Mouse (Mus musculus): Measurements from ENCODE around the gene Flvcr2.

The Flvcr2 gene

GRCm38 (mm10) chr12:85745827-85746695 lies at the start of gene Flvcr2:
TSS of gene Flvcr2 (plus strand) at chr12:85746539.
- no peak for TF ChIP-seq GATA4 (IDR thresholded peaks at IDR 0.05; ENCODE audit: insufficient replicate concordance, low read length)

GRCm38 (mm10) chr12:85700191-85700841 lies 46.0 kb upstream of the Flvcr2 start:
- no peak for TF ChIP-seq GATA4 (IDR thresholded peaks at IDR 0.05; ENCODE audit: insufficient replicate concordance, low read length)

GRCm38 (mm10) chr12:85700842-85701223 lies 45.5 kb upstream of the Flvcr2 start:
- TF ChIP-seq GATA4 (IDR thresholded peaks at IDR 0.05; ENCODE audit: insufficient replicate concordance, low read length), result no peak

- TF ChIP-seq GATA4 (IDR thresholded peaks at IDR 0.05; ENCODE audit: insufficient replicate concordance, low read length), result no peak
Measured at GRCm38 (mm10) chr12:85702166-85703055, 43.9 kb upstream of the Flvcr2 start.

- no peak for TF ChIP-seq GATA4 (IDR thresholded peaks at IDR 0.05; ENCODE audit: insufficient replicate concordance, low read length)
Measured at GRCm38 (mm10) chr12:85703507-85703906, 42.8 kb upstream of the Flvcr2 start.

- no peak for TF ChIP-seq GATA4 (IDR thresholded peaks at IDR 0.05; ENCODE audit: insufficient replicate concordance, low read length)
Measured at GRCm38 (mm10) chr12:85704566-85704965, 41.8 kb upstream of the Flvcr2 start.

- no peak for TF ChIP-seq GATA4 (IDR thresholded peaks at IDR 0.05; ENCODE audit: insufficient replicate concordance, low read length)
Measured at GRCm38 (mm10) chr12:85705002-85705830, 41.1 kb upstream of the Flvcr2 start.

- TF ChIP-seq GATA4 (IDR thresholded peaks at IDR 0.05; ENCODE audit: insufficient replicate concordance, low read length), result no peak
Measured at GRCm38 (mm10) chr12:85705831-85706530, 40.4 kb upstream of the Flvcr2 start.

GRCm38 (mm10) chr12:85706906-85707305 lies 39.4 kb upstream of the Flvcr2 start:
- TF ChIP-seq GATA4 (IDR thresholded peaks at IDR 0.05; ENCODE audit: insufficient replicate concordance, low read length), result no peak

GRCm38 (mm10) chr12:85707391-85707790 lies 38.9 kb upstream of the Flvcr2 start:
- no peak for TF ChIP-seq GATA4 (IDR thresholded peaks at IDR 0.05; ENCODE audit: insufficient replicate concordance, low read length)

- no peak for TF ChIP-seq GATA4 (IDR thresholded peaks at IDR 0.05; ENCODE audit: insufficient replicate concordance, low read length)
Measured at GRCm38 (mm10) chr12:85708556-85708955, 37.8 kb upstream of the Flvcr2 start.

- no peak for TF ChIP-seq GATA4 (IDR thresholded peaks at IDR 0.05; ENCODE audit: insufficient replicate concordance, low read length)
Measured at GRCm38 (mm10) chr12:85710695-85711094, 35.6 kb upstream of the Flvcr2 start.

- TF ChIP-seq GATA4 (IDR thresholded peaks at IDR 0.05; ENCODE audit: insufficient replicate concordance, low read length), result no peak
Measured at GRCm38 (mm10) chr12:85712587-85712986, 33.8 kb upstream of the Flvcr2 start.

GRCm38 (mm10) chr12:85714126-85714525 lies 32.2 kb upstream of the Flvcr2 start:
- no peak for TF ChIP-seq GATA4 (IDR thresholded peaks at IDR 0.05; ENCODE audit: insufficient replicate concordance, low read length)
